Mouse (Mus musculus) frontal cortex, postnatal 14 days (tissue): ENCODE measurements at regions not wholly inside any gene's neighbourhood (a gene's known extent, or its start where the extent isn't known, plus 50 kb on each side); places are given as distances from the start of the nearest gene placed in this dataset.
A peak's percentile ranks its signal among the peaks of the same experiment; 100 is the strongest.

Experiments
- DNase-seq, 2 experiments: peaks; one replicate each; pipeline ENCODE4 v3.0.0; 2022; ENCODE audit warnings: low spot score in 2 of 2

DNA sequence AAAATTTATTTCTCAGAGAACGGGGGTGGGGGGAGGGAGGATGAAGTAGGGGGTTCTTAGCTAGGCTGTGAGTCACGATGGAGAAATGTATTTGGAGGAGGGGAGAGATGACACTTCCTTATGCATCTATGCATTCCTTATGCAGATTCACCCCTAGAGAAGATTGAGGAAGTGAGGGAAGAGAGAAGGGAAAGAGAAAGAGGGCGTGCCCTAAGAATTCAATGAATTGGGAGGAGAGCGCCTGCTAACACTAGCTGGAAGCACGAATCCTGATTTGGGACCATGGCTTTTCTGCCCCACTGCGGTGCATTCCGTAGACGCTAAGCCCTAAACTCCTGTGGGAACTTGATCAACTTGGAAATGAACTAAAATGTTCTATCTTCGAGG, 56.1 kb downstream of the Foxi3 start:
- no peak for DNase-seq

DNA sequence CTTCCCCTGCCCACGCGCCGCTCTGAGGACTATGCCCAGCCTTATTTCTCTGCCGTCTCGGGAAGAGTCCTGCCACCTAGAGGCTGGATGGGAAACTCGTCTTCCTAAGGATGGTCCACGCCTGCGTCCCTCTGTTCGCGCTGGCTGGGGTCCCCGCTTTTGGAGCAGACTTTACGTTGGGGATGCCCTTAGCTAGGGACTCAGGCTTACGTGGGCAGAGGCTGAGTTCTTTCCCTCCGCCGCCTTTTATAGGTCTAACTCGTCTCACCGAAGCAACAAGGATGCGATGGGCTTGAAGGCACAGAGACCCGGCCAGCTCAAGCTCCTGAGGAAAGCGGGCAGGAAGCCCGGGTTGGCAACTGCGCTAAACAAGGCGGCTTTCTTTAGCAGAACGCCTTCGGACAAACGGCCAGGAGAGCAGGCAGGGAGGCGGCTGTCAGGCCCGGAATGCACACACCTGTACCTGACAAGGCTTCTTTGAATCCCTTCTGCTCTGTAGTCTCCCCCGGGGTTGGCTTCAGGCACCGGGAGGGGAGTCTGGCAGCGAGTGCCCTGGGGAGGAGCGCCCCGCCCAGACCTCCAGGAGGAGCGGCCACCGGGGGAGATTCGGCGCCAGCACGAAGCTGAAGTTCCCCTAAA, 56.6 kb downstream of the Foxi3 start:
- DNase-seq: peak; percentile 11 to 55

DNA sequence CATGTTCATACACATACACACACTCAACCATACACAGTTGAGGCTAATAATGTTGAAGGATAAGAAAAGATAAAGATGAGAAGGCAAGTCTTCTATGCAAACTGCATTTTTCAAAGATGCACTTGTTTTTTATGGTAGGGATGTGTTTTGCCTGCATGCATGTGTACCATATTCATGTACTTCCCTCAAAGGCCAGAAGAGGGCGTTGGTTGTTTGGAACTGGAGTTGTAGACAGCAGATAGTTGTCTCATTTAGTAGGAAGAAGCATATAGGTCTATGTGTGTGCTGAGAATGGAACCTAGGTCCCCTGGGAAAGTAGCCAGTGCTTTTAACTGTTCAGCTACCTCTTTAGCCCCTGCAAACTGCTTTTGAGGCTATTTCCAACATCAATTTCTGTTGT, 60.1 kb downstream of the Foxi3 start:
- DNase-seq: no peak

DNA sequence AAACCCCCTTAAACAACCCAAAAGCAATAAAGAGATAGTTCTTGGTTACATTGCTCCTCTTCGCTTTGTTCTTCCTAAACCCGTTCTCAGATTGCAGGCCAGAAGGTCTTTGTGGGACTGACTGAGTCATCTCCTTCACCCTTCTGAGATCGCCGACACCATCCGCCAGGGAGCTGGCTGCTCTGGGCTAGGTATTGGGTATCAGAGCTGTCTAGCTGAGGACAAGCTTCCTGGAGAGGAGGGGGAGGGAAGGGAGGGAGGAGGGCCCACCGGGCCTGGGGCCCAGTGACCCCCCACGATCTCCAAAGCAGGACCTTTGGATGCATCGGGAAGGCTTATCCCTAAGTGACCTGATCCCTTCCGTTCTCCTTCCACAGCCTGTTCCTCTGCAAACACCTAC, 65.0 kb downstream of the Foxi3 start:
- DNase-seq: no peak

DNA sequence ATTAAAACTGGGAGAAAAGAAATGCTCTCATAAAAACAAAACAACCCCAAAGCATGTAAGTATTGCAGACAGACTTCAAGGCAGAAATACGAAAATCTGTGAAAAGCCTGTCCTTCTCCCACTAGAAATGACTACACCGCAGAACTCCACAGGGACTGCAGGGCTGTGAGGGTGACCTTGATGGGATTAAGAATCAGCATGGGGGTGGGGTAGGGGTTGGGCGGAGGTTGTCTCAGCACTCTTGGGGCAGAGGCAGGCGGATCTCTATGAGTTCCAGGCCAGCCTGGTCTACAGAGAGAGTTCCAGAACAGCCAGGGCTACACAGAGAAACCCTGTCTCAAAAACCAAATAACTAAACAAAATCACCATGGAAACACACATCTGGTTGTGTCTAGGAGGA, 69.1 kb downstream of the Foxi3 start:
- DNase-seq: no peak

DNA sequence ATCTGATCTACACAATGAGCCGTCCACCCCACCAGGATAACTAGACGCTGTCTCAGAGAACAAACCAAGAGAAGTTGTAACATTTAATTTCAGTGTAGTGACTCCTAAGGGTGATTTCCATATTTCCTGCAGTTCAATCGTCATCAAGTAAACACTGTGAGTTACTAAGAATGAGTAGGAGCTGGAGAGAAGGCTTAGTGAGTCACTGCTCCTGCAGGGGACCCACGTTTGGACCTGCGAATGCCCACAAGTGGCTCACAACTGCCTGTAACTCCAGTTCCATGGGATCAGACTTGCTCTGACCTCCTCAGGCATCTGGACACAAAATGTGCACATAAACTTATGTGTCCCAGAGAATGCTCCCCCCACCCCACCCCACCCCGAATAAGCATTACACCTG, 73.3 kb downstream of the Foxi3 start:
- DNase-seq: no peak

DNA sequence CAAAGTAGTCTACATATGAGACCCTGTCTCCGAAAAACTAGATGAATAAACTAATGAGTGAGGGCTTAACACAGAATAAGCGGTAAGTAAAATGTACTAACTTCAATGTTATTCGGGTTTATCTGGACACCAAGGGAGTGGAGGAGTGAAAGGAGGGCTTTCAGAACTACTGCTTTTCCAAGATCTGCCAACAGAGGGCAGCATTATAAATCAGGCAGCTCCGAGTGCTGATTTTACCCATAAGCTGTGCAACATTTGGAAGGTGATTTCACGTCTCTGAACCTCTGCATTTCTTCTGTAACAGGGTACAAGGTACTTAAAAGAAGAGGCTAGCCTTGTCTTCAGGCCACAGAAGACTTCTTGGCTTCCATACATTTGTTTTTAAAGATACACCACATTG, 74.2 kb downstream of the Foxi3 start:
- no peak for DNase-seq

DNA sequence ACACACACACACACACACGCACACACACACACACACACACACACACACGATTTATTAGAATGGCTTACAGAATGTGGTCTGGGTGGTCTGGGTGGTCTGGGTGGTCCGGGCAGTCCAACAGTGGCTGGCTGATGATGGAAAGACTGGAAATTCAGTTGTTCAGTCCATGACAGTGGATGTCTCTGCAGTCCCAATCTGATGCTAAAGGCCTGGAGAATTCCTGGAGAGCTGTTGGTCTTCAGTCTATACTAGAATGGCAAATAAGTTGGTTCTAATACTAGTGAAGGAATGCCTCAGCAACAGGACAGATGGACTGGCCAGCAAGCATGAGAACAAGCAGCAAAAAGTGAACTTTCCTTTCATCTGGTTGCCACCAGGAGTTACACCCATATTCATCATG, 87.9 kb downstream of the Foxi3 start:
- no peak for DNase-seq

DNA sequence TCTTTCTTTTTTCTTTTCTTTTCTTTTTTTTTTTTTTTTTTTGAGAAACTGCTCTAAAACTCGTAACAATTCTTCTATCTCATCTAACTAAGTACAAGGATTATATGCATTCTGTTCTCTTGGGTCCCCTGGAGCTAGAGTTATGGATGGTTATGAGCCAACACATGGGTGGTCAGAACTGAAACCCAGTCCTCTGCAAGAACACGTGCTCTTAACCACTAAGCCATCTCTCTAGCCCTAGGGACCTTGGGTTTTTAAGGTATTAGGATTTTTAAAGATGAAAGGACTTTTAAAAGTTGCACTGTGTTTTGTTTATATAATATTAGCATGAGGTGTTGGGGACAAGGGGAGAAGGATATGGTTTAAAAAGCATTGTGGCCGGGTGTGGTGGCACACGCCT, 88.9 kb downstream of the Foxi3 start:
- DNase-seq: no peak

DNA sequence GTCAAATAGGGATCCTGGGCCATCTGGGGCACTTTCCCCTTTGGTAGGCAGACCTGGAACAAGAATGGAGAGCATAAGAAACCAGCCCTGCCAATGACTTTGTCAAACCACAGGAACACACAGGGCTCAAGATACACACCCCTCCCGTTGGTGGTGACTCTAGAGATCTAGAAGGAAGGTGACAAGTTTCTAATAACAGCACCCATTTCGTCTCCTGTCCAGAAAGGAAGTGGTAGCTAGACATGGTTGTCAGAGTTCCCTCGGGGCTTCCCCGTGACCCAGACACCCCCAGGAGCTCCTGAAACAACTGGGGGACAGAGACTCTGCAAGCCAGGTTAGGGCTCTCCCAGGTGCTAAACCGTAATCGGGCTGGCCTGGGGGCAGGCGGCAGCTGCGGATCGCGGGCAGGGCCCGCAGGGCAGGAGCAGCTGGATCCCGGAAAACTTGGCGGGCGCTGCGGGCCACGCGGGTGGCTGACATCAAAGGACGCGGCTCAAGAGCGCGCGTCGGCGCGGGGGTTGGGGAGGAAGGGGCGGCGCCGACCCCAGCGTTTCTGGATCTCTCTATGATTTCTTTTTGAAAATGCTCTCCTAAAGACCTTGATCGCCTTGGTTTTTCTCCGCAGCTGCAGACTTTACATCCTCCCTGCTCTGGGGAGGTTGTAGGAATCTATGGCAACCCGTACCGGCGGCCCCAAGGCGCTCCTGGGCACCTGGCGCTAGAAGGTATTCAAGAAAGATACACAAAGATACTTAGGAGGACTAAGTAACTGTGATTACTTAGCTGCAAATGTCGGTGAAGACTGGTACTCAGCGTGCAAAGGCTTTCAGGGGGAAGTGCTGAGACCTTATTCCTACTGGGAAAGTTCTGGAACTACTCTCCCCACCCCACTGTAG, 92.1 kb downstream of the Foxi3 start:
- no peak for DNase-seq

DNA sequence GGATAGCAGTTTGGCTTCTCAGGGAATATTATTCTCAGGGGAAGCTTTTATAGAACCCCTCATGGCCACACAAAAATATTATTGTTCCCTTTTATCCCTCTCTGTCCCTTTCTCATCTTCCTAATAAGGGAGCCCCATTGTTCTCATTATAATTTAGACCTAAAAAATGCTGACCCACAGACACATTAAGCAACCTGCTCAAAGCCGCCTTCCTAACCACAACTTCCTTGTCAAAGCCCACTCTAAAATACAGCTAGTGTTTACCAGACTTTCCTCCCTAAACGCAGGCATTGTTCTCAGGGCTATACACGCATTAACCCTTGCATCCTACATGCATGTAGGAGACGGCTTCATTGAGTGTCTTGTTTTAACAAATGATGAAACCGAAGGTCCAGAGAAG, 93.9 kb downstream of the Foxi3 start:
- DNase-seq: no peak

DNA sequence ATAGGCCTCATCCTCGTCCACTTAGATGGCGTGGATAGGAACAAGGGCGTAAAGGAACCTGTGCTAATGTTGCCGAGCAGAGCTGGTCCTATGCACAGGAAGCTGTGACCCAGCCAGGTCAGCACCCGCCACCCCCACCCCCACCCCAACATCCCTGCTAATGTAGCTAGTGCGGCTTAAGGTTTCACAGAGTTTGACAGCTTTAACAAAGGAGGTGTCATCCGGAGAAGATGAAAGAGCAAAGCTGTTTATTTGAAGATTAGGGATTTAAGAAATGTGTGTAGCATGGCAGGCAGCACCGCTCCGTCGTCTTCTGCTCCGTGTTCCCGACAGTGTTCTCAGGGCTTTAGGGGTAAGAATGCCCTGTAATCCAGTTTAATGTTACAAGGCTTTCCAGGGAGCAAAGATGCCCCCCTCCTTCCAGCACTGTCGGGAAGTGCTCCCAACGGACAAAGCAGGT, 93.5 kb downstream of the Thnsl2 start:
- no peak for DNase-seq

DNA sequence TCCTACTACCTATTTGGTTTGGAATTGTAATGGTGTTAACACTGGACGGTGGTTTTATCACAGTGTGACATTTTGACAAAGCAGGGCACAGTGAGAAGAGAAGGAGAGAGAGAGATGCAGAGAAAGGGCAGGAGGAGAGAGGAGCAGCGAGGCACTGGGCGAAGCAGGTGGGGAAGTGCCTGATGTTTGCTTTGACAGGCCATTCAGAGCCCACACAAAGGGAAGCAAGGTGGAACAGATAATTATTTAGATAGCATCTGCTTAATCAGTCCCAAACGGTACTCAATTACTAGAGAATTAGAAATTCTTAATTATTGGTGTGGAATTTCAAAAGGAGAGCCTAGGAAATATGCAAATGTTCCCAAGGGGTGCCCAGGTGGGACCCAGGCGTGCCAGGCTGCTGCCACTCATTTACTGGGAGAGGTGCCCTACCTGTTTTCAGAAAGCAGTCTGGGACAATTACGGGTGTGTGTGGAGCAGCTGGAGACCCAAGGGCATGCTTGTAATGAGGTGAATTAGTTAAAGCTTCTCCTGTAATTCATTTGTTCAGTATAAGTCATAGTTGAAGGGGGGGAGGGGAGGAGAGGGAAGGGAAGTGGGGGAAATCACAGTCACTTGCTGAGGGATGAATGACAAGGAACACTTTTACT, 86.9 kb downstream of the Thnsl2 start:
- no peak for DNase-seq

DNA sequence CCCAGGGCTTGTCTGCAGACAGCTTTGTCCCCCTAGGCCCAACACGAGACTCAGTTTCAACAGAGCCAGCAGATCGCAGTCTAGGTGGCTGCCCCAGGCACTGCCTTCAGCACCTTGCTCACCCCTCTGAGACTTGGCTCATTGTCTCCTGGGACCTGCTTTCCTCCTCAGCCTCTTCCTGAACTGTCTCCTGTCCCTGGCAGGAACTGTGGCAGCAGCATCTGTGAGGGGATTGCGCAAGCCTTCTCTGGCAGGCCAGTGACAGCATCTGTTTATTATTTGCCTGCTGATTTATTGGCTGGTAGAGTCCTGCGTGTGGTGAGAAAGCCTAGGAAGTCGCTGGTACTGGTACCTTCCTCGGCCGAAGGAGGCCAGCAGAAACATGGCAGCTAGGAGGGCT, 84.1 kb downstream of the Thnsl2 start:
- DNase-seq: no peak

DNA sequence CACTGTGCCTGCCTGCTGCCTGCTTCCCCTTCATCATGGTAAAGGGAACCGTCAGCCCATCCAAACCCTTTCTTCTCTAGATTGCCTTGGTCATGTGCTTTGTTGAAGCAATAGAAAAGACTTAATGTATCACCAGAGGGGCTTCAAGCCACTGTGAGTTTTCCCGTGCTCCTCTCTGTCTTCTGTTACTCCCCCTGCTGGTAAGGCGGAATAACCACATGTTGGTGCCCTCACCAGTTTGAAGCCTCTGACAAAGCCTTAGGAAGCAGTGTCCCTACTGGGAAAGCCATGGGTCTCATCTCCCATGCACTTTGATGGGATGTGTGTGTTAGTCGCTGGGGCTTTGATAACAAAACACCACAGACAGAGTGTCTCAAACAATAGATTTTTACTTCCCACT, 81.3 kb downstream of the Thnsl2 start:
- DNase-seq: no peak

DNA sequence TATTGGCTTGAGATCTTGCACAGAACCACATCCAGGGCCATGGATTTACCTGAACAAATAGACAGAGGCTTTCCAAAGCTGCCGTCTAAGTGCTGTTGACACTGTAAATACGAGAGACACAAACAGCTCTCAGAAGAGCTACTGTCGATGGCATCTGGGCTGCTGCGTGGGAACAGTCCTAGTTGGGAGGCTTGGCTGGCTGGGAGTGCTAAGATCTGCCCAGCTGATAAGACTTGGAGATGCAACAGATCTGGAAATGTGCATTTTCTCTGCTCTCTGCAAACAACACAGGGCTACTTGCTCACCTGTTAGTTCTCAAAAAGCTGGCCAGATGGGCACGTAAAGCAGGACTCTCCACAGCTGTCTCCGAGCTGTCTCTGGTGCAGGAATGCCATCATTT, 78.8 kb downstream of the Thnsl2 start:
- no peak for DNase-seq

DNA sequence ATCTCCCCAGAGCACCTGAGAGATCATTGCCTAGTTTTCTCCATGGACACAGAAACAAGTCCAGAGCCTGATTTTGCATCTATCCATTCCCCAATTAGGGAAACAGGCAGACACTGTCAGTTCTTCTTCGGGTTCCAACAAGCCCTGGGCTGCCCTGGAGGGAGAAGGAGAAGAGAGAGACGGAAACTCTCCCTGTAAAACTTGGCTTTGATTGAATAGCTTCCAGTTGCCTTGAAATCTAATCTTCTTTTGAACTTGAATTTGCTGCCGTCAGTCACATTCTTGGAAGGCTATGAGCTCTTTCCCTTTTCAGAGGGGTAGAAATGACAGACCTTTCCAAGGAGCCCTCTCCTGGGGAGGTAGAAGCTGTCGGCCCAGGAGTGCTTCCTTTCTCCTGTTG, 75.0 kb downstream of the Thnsl2 start:
- DNase-seq: no peak

DNA sequence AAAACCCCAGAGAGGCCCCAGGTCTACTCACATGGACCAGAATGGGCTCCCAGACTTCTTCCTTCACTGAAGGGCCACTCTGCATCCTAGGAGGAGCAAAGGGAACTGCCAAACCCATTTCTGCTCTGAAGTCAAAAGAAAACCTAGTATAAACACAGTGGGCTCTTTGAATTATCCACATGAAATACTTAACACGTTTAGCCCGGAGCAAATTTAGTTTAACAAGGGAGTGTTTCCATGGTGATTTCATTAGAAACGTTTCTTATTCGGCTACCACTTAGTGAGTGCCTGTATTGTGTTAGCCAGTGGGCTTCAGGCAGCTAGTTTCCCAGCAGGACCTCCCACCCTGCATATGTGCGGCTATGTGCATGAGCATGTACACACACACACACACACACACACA, 69.4 kb downstream of the Thnsl2 start:
- no peak for DNase-seq
